Mouse (Mus musculus) stomach, postnatal 0 days (tissue): ENCODE results near the gene Crebrf.

Experiments used
- CTCF ChIP-seq: IDR thresholded peaks from 2 replicates; pipeline ENCODE4 v1.5.1; 2016; ENCODE audit warnings: antibody characterized with exemption, low read depth, mild to moderate bottlenecking, moderate library complexity
- EP300 ChIP-seq: optimal IDR thresholded peaks from 2 replicates; pipeline ENCODE3; 2016; ENCODE audit warnings: antibody characterized with exemption

DNA sequence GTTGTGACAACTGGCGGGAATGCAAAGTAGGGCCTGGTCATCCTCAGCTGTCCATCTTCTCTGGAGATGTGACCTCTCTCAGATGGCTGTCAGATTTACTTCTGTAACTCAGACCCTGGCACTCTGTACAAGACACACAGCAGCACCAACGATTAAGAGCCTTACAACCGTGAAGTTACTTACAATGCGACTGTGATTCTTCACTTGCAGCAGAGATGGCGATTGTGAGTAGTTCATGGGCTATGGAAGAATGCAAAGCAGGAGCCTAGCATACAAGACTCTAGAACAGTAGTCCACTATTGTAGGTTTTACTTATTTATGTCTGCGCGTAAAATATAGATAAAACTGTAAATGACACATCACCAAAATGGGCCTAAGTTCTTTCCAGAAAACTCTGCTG, 39.6 kb upstream of the Crebrf start:
- TF ChIP-seq CTCF (no peak), EP300 (no peak)
